Mouse (Mus musculus): ENCODE results near the gene Noa1.

Noa1 gene

DNA sequence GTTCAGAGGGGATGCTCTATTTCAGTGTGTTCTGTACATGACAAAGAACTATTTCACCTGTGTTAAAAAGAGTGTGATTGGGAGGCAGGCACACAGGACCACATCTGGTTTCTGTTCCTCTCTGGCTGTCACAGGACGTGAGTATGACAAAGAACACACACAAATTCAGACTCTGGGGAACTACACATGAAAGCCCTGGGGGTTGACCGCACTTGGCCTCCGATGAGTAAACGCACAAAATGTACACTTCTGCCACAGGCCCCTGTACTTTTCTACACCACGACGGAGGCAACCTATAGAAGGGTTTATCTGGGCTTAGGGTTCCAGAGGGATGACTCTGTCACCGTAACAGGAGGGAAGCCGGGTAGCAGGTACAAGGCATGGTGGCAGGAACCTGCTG lies 20.2 kb downstream of the Noa1 start:
- no peak for DNase-seq

DNA sequence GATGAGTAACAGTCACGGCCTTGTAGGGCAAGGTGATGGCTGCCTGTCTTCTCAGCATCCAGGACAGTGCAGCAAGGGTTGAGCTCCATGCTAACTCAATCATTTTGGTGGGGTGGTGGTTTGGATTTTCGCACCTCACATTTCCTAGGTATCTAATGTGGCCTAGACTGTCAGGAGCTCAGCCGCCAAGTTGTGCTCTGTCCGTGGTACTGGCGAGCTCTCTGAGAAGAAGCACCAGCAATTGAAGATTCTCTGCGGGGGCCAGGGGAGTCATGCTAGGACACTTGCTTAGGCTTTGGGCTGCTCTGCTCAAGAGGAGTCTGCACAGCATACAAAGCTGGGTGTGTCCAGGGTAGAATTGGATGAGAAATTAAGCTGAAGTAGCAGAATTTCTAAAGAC lies 22.0 kb downstream of the Noa1 start:
- no peak for DNase-seq

DNA sequence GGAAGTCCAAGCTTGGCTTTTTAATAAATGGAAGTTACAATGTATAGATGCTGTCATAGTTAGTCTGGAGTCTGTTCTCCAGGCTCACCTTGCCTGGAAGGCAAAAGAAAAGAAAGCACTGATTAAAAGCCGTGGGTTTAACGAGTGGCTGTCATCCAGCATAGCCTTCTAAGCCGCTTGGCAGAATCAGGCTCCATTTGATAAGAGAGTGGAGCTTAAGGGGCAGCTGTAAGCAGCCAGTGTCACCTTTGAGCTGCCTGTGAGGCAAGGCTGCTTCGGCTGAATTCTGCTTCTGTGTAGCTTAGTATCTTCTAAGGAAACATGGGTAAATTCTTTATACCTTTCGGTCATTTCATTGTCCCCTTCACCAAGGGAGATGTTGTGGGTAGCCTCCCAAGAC lies 23.0 kb downstream of the Noa1 start:
- DNase-seq, result no peak

DNA sequence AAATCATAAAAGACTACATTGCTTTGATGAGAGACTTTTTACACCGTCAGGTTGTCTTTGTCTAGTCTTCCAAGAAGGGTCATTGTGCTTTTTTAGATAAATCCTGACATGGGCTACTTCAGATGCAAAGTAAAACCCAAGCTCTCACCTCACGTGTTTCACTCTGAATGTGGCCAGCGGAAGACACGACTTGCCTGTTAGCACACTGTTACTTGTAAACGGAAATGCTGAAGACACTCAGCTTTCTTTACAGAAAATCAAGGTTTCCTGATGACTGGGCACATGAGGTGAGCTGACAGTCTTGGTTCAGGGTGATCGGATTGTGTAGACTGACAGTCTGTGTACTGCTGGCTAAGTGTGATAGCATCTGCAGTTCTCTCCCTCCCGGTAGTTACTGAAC lies 24.2 kb downstream of the Noa1 start:
- no peak for DNase-seq

DNA sequence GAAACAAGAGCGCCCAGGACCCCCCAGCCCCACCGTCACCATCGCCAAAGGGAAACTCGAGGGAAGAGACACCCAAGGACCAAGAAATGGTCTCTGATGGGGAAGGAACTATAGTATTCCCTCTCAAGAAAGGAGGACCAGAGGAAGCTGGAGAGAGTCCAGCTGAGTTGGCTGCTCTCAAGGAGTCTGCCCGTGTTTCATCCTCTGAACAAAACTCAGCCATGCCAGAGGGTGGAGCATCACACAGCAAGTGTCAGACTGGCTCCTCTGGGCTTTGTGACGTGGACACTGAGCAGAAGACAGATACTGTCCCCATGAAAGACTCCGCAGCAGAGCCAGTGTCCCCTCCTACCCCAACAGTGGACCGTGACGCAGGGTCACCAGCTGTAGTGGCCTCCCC lies 27.6 kb downstream of the Noa1 start:
- no peak for DNase-seq

DNA sequence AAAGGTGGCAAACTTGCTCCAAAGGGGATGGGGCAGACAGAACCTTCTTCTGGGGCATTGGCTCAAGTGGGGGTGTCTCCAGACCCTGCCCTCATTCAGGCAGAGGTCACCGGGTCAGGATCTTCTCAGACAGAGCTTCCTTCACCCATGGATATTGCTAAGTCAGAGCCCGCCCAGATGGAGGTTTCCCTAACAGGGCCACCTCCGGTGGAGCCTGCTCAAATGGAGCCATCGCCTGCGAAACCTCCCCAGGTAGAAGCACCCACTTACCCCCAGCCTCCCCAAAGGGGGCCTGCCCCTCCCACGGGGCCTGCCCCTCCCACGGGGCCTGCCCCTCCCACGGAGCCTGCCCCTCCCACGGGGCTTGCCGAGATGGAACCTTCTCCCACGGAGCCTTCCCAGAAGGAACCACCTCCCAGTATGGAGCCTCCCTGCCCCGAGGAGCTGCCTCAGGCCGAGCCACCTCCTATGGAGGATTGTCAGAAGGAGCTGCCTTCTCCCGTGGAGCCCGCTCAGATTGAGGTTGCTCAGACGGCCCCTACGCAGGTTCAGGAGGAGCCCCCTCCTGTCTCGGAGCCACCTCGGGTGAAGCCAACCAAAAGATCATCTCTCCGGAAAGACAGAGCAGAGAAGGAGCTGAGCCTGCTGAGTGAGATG lies 28.2 kb downstream of the Noa1 start:
- DNase-seq, result no peak

DNA sequence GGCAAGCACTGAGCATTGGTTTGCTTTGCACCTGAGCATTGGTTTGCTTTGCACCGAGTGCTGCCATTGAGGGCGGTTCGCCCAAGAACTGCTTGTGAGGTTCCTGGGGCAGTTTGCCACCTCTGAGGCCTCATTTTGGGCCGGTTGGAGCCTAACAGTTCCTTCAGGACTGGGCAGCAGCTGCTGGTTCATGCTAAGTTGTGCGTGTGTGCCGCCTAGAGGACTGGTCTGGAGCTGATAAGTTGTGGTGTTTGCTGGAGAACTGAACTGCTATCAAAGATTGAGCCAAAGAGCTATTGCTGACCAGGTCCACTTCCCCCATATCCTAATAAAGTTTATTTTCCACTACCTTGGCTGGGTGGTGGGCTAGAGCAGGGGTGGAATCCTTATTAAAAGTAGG lies 32.7 kb downstream of the Noa1 start:
- no peak for DNase-seq

DNA sequence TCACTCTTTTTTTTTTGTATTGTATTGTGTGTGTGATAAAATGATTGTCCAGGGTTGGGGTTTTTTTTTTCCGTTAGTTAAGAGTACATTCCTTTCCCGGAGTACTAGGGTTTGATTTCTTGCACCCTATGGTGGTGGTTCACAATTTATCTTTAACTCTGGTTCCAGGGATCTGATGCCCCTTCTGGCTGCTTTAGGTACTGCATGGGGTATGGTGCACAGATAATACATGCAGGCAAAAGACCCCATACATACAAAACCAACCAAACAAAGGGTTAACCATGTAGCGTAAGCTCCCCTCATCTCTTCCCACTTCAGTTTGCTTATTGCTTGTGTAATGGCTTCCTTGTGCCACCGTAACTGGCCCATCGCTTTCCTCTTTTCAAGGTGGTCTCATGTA lies 33.9 kb downstream of the Noa1 start:
- peak; percentile 41 for DNase-seq

DNA sequence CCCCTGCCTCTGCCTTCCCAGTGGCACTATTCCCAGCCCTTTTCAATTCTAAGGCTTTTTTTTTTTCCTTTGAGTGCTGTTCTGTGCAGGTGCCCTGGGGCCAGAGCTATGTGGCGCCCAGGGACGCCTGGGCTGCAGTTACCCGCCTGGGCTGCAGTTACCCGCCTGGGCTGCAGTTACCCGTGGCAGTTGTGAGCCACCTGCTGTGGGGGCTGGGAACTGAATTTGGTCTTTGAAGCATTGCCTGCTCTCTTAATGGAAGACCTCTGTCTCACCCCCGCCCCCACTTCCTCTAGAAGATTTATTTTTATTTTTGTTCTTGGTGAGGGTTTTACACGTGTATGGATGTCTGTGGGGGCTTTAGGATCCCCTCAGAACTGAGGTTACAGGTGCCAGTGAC lies 36.7 kb downstream of the Noa1 start:
- DNase-seq, result no peak

DNA sequence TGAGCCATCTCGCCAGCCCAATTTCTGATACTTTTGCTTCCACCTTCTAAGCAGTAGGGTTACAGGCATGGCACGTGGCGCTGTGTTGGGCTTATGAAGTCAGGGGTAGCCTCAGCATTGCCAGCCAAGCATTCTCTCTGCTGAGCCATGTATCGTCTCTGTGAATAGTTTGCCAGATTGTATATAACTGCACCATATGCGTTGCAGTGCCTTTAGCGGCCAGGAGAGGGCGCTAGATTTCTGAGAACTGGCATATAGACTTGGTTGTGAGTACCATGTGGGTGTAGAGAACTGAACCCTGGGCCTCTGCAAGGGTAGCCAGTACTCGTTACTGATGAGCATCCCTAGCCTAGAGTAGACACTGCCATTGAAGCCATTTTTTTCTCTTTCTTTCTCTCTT lies 40.5 kb downstream of the Noa1 start:
- no peak for DNase-seq

DNA sequence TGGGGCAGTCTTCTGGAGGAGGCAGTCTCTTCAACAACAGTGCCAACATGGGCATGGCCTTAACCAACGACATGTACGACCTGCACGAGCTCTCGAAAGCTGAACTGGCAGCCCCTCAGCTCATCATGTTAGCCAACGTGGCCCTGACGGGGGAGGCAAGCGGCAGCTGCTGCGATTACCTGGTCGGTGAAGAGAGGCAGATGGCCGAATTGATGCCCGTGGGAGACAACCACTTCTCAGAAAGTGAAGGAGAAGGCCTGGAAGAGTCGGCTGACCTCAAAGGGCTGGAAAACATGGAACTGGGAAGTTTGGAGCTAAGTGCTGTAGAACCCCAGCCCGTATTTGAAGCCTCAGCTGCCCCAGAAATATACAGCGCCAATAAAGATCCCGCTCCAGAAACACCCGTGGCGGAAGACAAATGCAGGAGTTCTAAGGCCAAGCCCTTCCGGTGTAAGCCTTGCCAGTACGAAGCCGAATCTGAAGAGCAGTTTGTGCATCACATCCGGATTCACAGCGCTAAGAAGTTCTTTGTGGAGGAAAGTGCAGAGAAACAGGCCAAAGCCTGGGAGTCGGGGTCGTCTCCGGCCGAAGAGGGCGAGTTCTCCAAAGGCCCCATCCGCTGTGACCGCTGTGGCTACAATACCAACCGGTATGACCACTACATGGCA lies 41.8 kb downstream of the Noa1 start:
- DNase-seq, result no peak

DNA sequence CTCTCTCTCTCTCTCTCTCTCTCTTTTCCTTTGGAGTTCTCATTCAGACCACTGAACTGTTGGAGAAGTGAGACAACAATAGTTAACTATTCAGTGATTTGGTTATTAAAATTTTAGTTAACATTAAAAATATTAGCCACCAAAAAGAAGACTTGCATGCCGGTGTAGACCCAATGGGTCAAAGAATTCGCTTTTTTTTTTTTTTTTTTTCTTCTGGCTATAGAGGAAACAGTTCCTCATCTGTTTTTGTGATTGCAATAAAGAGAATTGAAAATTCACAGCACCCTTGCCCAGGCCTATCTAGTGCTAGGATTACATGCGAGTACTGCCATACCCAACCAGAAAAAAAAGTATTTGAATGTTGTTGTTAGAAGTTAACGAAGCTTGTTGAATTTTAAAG lies 42.4 kb downstream of the Noa1 start:
- no peak for DNase-seq

DNA sequence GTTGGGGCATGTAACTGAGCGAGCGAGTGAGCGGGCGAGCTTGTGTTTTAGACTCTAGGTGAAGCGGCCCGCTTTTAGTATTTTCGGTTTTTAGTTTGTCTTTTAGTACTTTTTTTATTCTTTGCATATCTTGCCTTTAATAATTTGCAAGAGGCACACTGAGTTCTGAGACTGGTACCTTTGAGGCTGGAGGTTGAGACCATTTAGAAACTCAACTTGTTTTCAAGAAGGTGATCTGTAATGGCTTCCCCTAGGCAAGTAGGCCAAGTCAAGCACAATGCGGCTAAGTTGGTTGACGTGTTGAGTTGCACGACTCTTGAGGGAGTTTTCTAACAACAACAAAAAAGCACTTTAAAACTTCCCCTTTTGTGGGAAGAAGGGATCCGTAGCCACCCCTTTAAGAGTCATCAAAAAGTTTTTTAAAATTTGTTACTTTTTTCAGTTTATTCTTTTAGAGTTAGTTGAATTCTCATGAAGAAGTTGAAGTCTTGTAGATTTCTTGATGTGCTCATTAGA lies 42.9 kb downstream of the Noa1 start:
- no peak for DNase-seq

DNA sequence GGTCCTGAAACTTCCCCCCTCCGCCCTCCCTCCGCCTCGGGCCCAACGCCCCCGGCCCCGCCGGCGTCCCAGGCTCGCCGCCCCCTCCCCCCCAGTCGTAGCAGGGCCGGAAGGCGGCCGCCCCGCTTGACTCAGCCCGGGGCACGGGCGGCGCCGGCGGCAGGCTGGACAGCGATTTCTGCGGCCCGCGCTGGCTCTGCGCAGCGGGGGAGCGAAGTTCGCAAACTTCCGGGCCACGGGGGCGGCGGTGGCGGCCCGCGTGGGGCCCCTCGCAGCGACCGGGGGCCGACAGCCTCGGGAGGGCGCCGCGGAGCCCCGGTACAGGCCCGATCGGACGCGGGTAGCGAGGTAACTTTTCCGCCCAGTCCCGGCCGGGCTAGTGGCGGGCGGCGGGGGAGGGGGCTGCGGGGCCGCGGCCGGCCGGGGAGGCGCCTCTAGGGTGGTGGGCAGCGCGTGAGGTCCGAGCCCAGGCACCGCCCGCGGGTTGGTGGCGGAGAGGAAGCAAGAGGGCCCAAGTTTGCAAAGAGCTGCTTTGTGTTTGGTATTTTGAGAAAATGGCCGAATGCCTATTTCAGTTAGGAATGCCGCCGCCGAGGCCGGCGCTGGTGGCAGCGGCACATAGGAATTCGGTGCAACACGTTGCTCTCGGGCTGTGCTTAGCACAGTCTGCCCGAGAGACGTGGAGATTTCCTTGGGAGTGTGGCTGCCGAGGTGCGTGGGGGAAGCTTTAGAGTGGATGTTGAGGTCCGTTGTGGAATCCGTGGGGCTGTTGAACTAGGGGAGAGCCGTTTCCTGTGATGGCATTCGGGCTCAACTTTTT lies 43.6 kb downstream of the Noa1 start:
- peak; percentile 19 for DNase-seq

DNA sequence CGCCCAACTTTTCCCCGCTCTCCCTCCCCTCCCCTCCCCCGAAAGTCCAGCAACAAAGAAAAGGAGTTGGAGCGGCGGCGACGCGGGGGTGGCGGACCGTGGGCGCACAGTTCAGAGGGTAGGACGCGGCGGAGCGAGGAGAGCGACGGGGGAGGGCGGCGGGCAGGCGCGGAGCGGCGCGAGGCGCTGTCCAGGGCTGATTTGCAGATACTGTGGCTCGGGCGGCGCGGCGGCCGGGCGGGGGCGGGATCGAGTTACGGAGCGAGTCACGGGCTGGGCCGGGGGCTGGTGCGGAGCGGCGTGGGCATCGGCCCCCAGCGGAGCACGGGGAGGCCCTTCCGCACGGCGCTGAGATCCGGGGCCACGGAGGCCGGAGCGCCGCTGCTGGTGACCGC lies 44.2 kb downstream of the Noa1 start:
- peak; percentile 51 for DNase-seq

DNA sequence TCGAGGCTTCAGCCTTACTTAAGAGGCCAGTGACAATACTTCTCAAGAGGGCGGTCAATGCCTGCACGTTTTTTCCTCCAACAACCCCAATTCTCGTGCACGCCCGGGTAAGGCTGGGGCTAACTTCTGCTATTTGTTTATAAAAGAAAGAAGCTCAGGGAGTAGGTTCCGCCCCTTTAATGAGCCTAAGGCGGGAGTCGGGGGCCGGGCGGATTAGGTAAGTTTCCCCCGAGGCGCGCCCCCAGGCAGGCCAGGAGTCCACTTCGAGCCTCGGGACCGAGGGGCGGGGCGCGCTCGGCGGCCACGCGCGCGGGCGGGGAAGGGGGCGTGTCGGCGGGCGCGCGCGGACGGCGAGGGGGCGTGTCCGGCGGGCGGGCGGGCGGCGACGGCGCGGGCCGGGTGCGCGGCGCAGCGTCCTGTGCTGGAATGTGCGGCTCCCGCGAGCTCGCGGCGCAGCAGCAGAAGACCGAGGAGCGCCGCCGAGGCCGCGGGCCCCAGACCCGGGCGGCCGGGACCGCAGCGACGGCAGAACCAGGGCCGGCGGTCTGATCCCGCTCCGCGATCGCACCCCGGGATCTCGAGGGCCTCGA lies 44.7 kb downstream of the Noa1 start, which contains the start of gene Rest:
Rest (plus strand) TSS at position 411 of the 590 bp plus-strand sequence.
- peak; percentile 72 for DNase-seq

DNA sequence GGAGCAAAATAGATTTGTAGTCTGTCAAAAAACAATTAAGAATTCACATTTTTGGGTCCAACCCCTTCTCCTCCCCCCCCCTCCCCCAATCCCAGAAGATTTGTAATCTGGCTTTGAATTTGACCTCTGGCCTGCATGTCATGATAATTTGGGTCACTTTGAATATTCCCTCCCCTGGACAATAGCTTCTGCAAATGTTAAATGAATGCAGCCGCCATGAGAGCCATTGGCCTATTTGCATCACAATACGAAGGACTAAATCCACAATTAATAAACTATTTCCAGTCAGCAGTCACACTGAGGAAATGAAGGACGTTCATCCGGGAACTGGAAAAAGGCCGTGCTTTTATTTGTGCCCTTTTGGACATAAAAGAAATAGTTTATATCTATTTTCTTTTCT lies 47.8 kb downstream of the Noa1 start:
- DNase-seq, result no peak

DNA sequence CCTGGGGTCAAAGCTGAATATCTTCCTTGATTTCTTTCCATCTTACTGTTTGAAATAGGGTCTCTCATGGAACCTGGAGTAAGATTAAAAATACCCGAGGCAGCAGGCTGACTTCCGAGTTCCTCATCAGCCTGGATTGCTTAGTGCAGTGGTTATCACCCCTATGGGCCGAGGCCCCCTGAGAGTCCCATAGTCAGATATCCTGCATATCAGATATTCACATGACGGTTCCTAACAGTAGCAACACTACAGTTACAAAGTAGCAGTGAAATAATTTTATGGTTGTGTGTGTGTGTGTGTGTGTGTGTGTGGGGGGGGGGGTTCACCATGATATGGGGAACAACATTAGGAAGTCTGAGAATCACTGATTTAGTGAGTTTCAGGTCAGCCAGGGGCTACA lies 48.7 kb downstream of the Noa1 start:
- DNase-seq, result no peak

DNA sequence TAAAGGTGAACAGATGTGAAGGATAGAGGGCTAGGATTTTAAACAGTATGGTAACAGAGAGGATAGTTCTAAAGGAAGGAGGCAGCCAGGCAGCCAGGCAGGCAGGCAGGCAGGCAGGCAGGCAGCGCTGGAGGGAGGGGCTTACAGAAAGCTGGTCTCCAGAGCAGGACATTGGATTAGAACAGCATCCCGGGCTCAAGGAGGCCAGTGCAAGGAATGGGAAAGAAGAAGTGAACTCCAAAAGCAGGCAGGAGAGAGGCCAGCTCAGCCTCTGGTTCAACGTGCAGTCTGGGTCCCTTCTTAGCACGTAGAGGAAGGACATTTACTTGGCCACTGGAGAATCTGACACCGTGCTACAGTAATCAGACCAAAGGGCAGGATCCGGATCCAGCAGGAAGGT lies 49.7 kb downstream of the Noa1 start:
- DNase-seq, result no peak

DNA sequence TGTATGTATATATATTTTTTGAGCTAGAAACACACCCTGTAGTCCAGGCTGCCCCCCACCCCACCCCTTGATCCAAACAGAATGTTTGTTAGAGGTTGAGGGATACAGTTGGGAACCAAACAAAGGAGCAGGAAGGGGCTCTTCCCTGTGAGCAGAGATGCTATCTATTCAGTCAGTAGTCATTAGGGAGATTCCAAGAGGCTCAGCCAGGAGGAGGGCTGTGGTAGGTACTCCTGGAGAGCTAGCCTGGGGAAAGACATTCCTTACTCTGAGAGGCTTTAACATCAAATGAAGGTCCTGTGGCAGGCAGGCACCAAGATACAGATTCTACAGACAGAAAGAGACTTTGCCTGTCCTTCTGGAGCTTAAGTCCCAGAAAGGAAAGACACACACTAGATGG lies 50.6 kb downstream of the Noa1 start:
- DNase-seq, result no peak

DNA sequence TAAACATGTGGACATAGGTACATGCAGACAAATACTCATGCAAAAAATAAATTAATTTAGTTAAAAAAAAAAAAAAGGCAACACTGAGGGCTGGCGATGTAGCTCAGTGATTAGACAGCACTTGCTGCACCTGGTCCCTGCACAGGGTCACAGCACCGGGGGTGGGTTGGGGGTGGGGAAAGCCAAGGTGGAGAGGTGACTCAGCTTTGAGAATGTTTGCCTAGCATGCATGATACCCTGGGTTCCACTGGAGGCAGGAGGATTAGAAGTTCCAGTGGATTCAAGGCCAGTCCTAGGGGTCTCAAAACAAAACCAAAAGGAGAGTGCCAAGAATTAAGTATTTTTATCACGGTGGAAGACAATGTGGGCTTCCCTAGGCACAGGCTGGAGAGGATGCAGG lies 52.3 kb downstream of the Noa1 start:
- DNase-seq, result no peak

DNA sequence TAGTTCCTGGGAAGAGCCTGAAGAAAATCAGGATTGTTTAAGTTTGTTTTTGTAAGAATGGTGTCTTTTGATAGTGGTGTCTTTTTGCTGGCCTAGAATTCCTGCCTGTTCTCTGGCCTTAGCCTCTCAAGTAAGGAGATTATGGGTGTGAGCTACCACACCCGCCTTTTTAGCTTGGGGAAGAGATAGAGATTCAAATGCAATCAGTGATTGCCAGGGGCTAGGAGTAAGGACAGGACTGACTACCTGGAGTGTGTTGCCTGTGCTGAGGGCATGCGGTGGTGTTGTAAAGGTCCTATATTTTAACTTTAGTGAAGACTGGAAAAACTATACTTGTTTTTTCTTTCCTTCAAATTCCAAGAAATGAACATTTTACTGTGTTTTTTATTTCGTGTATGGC lies 55.5 kb downstream of the Noa1 start:
- no peak for DNase-seq

DNA sequence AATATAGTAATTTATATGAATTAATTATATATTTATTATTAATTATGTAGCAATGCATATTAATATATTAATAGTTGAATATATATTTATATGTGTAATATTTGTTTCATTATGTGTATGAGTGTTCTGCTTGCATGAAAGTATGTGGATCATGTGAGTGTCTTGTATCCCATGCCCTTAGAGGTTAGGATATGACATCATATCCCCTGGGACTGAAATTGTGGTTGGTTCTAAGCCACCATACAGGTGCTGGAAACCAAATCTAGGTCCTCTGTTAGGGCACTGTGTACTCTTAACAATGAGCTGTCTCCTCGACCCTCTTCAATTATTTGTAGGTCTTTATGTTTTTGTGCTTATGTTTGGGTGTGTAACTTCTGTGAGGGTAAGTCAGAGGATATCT lies 56.7 kb downstream of the Noa1 start:
- DNase-seq, result no peak

Measured in right cerebral cortex, postnatal 4 days (tissue).